Mouse (Mus musculus): ENCODE measurements at regions not wholly inside any gene's neighbourhood (a gene's known extent, or its start where the extent isn't known, plus 50 kb on each side); places are given as distances from the start of the nearest gene placed in this dataset.
"Not testable (repeated sequence)": the region's sequence is repeated elsewhere in the genome, so short reads cannot be mapped to it uniquely, and the experiment has no call there.

DNA sequence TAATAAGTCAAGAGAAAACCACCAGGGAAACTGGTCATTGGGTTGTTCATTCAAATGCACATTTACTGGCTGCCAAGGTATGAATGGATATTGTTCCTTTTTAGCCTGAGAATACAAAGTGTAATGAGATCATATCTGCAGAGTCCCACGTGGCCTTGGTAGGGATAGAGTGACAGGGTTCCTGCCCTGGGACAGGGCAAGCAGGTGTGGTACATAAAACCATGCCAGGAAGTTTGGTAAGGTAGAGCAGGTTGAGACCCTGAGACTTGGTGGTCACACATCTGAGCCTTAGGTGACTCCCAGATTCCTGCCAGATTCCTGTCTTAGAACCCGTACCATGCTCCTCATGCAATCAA is 320.5 kb downstream of the Tm4sf1 start:
- DNase-seq (ENCODE audit: low spot score in 2 of 2): no peak

DNA sequence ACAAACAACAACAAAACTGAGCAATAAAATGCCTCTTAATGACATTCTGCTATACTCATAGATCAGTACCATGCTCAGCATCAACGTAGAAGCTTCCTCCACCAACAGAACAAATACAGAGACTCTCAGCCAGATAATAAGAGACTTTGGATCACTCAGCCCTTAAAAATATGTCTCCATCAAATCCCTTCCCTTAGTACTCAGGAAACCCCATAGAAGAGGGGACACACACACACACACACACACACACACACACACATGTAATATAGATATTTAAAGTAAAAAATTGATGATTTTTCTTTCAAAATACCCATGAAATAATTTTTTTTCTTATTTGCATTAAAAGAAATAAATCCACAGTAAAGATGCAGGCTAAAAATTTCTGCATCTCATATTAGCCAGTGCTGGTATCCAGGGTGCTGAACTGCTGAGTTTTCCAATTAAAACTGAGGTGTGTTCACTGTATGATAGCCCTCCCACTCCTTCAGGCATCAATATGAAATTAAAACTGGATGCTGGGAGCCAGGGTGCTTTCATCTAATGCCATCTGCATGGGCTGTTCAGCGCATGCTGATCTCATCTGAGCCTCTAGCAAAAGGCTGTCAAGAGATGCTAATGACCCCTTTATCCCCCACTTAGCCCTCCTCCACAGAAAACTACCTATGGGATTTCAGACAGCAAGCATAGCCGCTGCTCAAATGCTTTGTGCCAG is 321.0 kb downstream of the Tm4sf1 start:
- no peak for DNase-seq (ENCODE audit: low spot score in 2 of 2)

DNA sequence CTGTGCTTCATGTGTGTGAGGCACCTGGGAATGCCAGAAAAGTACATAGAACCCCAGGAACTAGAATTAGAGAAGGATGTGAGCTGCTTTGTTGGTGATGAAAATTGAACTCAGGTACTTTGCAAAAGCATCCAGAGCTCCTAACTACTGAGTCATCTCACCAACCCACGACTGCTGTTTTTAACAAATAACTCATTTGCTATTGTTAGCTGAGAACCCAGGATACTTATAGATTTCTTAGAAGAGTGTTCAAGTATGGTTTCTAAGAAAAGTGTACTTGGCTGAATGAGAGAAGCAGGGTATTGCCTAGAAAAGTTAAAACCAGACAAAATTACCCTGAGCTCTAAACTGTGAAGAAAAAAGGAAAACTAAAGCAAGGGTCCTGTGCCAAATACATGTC is 335.8 kb downstream of the Tm4sf1 start:
- DNase-seq (ENCODE audit: low spot score in 2 of 2): no peak

DNA sequence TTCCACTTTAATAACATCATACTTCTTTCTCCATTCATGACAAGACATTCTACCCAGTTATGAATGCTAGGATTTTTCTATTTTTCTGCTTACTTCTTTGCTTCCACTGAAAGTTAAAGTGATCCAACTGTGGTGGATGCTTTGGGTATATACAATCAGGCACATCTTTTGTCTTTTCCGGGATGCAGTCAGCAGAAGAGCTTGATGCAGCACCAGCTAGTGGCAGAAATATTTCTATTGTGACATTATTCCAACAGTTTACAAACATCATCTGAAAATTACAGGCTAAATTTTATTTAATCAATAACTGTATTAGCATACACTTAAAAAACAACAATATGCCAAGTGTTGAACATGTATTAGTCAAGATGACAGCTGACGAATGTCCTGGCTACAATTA is 336.3 kb downstream of the Tm4sf1 start:
- no peak for DNase-seq (ENCODE audit: low spot score in 2 of 2)

DNA sequence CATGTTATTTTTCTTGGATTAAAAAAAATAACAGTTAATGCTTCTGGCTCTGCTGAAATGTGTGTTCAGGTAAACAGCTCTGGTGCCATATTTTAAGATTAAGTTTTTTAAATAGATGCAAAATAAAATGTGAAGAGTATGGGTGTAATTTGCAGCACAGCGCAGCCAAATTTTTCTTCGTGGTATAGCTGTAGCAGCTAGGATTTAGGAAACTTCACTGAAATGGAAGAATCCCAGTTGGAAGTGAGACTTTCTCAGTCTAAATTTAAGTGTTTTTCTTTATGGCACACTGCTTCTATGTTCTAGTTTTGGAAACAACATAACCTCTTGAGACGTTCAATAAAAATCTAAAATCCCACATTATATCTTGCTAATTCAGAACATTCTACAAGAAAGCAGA is 337.6 kb downstream of the Tm4sf1 start:
- no peak for DNase-seq (ENCODE audit: low spot score in 2 of 2)

DNA sequence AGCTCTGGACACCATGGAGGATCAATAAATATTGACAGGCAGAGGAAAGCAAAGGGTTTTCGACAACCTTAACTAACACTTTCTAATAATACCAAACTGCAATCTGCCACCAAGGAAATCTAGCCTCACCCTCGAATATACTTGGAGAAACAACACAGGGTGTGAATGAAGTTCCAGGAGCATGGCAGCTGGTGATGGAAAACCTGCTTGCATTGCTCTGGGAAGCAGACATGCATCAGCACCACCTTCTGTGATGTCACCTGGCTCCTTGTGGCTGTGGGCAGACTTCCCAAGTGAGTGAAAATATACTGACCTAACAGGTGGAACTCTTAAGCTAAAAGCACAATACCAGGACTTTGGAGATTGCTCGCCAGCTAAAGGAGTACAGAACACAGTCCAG is 338.5 kb downstream of the Tm4sf1 start:
- peak in 1 of 2 experiments; percentile 21 for DNase-seq (ENCODE audit: low spot score in 2 of 2)

DNA sequence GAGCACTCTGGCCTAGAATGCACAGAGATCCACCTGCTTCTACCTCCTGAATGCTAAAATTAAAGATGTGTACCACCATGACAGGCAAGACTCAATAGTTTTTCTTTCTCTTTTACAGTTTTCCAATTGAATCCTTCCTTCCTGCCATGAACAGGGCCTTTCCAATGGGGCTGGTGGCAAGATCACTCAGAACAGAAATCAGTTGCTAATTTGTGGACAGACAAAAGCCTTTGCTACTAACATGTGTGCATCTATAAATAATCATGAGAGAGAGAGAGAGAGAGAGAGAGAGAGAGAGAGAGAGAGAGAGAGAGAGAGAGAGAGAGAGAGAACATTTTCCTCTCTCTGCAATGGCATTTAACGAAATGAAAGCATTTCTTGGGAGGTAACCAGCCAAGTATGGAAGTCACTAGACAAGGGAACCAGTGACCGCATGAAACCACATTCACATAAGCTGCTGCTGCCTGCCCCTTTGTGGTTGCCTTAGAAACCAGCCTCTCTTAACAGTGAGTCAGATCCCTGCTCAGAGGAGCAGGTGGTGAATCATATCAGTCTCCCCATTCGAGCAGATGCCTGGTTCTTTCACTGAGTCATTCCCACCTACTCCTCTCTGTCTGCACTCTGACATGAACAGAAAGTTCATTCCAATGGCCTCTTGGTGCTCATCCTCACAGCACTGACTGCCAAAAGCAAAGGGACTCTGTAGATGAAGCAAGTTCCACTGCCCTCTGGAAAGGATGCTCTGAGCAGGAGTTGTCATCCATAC is 339.4 kb downstream of the Tm4sf1 start:
- DNase-seq (ENCODE audit: low spot score in 2 of 2): peak; percentile 55 to 85

DNA sequence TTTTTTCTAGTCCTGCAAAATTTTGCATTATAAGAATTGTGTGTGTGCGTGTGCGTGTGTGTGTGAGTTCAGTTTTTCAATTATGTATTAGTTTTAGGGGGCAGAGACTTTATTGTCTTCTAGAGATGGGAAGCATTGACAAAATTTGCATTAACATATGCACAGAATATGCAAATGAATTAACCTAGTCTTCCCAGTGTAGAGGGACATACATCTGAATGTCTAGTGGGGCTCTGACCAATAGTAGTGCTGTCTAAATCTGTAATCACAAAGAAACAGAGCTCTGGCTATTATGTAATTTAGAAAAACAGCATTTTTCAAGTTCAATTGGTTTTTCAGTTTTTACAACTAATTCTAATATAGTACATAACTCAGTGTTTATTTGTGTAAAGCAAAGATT is 344.8 kb downstream of the Tm4sf1 start:
- no peak for DNase-seq (ENCODE audit: low spot score in 2 of 2)

DNA sequence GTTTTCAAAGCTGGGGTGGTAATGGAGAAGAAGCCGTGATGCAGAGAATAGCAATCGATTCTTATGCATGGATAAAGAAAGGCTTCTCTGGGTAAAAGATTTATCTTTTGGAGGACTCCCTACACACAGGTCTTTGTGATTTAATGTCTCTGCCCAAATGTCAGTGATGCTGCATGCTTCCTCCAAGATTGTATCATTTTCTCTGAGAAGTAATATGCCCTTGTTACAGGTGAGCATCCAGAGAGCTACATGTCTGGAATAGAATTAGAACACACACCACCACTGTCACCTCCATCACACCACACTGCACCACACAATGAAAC is 346.0 kb downstream of the Tm4sf1 start:
- no peak for DNase-seq (ENCODE audit: low spot score in 2 of 2)

DNA sequence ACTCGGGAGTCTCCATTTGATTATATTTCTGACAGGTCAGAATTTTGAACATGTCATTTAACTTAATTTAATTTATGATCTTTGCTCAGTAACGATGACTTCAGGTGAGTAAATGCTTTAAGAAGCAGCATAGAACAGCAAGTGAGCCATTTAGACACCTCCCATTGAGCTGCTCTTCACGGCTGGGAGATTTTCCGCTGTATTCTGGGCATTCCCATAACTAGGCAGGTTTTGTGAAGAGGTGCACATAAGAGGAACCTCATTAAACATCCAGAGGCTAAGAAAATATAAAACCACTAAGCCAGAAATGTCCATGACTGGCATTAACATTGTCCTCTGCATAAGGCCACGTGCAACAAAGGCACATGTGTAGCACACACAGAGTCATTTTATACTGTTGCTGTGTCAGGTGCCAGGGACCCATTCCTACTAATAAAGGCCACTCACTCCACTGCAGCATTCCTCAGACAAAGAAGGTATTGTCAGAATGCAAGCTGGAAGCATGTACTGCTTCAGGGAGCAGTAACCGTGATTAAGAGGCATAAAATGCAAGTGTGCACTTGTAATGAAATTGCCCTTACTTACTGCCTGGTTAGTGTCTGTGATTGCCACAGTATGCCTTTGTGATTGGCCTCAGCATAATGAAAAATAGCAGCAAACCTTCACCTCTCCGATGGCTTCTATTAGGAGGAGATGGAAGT is 346.5 kb downstream of the Tm4sf1 start:
- DNase-seq (ENCODE audit: low spot score in 2 of 2): no peak

DNA sequence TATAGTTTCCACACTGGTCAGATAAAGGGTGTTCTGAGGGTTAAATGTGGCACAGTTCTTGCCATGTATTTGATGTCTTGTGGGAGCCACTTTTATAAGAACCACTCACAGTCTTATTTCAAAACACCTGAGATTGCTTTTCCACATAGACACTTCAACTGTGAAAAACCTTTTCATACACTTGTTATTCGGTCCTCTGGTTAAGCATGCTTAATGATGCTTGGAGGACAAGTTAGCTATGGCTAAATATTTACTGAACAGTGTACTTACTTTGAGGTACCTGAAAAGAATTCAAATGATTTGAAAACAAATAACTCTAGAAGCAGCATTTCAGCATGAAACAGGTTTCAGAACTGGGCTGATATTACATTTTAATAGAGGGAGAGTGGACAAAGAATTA is 359.2 kb downstream of the Tm4sf1 start:
- not testable (repeated sequence) for DNase-seq (ENCODE audit: low spot score in 2 of 2)

DNA sequence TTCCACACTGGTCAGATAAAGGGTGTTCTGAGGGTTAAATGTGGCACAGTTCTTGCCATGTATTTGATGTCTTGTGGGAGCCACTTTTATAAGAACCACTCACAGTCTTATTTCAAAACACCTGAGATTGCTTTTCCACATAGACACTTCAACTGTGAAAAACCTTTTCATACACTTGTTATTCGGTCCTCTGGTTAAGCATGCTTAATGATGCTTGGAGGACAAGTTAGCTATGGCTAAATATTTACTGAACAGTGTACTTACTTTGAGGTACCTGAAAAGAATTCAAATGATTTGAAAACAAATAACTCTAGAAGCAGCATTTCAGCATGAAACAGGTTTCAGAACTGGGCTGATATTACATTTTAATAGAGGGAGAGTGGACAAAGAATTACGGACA is 372.8 kb downstream of the Tm4sf1 start:
- not testable (repeated sequence) for DNase-seq (ENCODE audit: low spot score in 2 of 2)

DNA sequence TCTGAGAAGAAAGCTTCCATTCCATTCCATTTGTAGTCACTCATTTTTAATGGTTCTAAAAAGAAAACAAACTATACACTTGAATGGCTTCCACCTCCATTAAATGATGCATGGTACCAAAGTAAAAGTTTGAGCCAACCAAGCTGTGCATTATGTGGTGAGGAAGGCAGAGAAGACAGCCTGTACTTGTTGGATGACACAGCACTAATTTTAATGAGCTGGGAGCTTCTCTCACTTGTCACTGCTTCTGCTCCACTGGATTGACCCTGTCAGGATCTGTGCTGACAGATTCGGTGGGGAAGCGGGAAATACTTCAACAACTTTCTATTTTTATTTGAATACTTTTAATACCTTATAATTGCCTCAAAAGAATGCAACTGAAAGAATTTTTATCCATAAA is 403.3 kb downstream of the Tm4sf1 start:
- DNase-seq (ENCODE audit: low spot score in 2 of 2): no peak

DNA sequence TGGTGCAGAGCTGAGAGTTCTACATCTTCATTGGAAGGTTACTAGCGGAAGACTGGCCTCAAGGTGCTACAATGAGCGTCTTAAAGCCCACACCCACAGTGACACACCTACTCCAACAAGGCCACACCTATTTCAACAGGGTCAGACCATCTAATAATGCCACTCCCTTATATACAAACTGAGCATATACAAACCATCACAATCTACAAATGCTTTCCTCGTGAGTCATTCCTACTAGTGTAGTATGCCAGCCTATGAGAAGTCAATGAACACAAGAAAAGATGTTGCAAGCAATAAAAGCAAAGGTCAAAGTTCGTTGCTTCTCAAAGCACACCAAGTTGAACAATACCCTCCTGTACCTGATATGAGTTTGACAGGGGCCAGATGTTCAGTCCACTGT is 424.7 kb downstream of the Tm4sf1 start:
- no peak for DNase-seq (ENCODE audit: low spot score in 2 of 2)

DNA sequence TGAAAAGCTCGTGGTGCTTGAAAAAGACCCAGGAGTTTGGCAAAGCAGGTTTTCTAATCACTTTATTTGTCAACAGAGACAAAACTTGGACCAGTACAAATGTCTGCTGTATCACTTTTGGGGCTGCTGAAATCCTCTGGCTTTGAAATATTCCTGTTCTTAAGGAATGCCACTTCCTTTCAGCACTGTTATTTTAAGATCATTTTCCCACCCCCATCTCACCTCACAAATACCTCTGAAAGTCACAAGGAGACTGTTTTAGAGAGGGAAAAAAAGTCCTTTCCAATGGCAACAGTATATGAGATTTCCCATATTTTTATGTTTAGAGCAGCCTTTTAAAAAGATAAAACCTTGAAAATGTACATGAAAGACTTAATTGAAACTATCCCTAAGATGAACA is 438.2 kb downstream of the Tm4sf1 start:
- DNase-seq (ENCODE audit: low spot score in 2 of 2): no peak

DNA sequence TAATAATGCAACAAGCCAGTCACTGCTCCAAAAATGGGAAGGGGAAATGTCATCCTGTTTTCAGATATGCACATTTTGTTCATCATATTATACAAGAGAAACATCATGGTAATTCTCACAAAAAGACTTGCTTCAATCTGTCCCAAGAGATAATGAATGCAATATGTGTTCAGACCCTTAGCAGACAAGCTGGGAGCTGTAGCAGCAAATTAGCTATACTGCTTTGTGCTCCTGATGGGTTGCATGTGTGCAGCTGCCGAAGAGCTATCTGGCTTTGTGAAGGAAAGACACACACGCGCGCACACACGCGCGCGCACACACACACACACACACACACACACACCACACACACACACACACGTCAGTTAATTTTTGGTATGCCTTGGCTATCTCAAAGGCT is 441.9 kb downstream of the Tm4sf1 start:
- peak in 1 of 2 experiments; percentile 16 for DNase-seq (ENCODE audit: low spot score in 2 of 2)

DNA sequence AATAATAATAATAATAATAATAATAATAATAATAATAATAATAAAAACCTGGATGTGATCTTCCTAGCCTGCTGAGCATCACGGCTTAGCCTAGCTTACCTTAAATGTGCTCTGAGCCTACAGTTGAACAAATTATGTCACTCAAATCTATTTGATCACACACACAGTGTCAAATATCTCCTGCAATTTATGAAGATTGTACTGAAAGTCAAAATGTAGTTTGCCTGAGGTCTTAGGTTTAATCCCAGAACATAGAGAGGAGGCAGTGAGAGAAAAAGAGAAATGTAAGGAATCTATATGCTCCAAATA is 456.4 kb downstream of the Tm4sf1 start:
- no peak for DNase-seq (ENCODE audit: low spot score in 2 of 2)

DNA sequence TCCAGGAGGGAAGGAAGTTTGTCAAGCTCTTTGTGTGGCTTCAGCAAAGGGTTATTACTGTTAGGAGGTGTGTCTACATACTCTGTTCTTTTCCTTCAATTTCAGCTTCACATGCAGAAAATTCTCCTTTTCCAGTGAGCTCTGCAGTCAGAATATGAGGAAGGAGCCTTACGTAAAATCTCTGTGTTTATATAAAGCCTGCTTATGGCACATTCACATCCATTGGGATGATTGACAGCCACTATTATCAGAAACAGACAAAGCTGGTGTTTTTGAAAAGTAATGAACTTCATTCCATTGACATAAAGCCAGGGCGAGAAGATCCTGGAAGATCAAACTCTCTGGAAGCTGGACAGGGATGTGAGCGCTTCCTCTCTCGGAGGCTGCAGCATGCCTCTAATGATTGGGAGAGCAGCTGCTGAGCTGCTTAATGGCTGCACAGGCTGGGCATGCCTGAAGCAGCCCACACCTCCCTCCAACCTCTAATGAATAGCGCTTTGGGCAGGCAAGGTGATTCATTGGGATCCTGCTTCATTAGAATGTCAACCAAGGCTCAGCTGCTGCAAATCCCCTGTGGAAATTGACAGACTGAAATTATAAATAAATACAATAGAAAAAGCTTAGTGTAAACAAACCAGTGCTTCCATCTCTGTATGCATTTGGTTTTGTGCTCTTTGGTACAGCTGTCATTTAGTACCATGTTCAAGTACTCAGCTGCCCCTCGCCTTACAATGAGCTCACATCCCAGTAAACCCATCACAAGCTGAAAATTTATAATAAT is 456.9 kb downstream of the Tm4sf1 start:
- DNase-seq (ENCODE audit: low spot score in 2 of 2): no peak

DNA sequence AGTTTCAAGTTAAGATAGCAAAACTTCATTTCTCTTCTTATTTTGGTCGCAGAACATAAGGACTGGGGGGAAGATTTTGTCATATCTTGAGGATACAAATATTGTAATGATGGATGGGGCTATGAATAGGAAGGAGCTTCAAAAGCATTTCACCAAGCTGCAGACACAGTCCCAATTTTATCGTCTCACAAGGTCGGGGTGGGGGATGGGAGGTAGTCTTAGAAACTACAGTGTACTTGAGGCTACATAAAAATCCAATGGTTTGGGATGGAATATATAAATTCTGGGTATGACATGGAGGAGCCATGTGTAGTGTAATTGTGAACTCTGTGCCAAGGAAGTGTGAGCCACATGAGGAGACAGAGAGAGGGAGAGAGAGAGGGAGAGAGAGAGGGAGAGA is 464.6 kb downstream of the Tm4sf1 start:
- no peak for DNase-seq (ENCODE audit: low spot score in 2 of 2)

DNA sequence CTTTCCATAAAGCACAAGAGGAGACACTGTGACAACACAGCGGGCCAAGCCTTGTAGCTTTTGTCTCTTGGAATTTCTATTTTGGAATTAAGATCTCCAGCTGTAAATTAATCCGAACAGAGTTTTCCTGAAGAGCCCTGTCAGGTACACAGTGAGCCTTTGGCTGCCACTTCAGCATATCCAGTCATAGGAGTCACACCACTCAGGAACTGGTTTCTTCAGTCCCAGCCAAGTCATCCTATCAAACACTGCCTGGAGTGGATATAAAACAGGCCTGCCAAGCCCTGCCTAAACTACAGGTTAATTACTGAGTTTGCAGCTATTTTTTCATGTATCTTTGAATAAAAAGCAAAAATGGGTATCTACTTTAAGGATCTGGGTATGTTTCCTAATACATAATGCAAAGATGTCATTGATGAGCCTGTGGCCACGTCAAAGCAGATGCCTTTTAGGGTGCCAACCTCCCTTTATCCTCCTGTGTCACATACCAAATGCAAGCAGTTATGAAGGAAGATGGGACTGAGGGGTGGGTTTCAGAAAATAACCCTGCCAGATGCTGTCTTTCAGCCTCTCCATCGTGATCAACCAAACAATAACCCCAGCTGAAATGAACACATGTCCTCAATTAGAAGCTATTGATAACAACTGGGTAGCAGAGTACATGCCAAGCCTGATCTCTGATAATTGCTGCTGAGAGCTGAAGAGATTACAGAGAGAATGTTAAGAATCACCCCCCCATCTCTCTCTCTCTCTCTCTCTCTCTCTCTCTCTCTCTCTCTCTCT is 471.3 kb downstream of the Tm4sf1 start:
- no peak for DNase-seq (ENCODE audit: low spot score in 2 of 2)

DNA sequence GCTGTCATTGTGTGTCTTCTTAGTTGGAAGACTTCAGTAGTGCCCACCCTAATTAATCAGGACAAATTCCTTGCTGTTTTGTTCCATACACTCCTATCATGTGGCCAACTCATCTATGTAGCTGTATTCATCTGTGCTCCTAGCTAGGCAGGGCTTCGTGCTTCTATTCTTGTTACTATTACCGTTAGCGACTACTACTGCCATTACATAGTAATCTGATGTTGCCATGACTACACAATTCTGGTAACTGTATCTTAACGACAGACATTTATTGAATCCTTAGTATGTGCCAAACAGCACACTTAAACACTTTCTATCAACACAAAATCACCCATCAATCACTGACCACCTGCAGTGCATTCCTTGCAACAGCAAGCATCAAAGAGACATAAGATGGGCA is 477.6 kb downstream of the Tm4sf1 start:
- no peak for DNase-seq (ENCODE audit: low spot score in 2 of 2)

Measured in layer of hippocampus, postnatal 14 days (tissue).